Mouse (Mus musculus) adrenal gland, postnatal 14 days (tissue): Measurements from ENCODE around the gene Kif12. TPM values are rescaled to one million over a fixed set of nuclear protein-coding genes. Genes with fewer than 3 reads are reported as not detected.

Experiments
- DNase-seq: peaks from one replicate; pipeline ENCODE4 v3.0.0; 2021; ENCODE audit warnings: mixed read lengths
- long read RNA-seq, 2 experiments: library from polyadenylated mRNA; stranded (forward); transcript quantifications; one replicate each; pipeline ENCODE4 v2.0.0; 2021
- total RNA-seq: library from RNA; stranded (reverse); gene quantifications from 2 replicates; pipeline ENCODE4 v1.2.3, GENCODE M21; 2021

Kif12 gene
- not detected in 2 replicates for total RNA-seq
- long read RNA-seq, experiment 1, result 0 reads
- long read RNA-seq, experiment 2, result 0 reads

DNA sequence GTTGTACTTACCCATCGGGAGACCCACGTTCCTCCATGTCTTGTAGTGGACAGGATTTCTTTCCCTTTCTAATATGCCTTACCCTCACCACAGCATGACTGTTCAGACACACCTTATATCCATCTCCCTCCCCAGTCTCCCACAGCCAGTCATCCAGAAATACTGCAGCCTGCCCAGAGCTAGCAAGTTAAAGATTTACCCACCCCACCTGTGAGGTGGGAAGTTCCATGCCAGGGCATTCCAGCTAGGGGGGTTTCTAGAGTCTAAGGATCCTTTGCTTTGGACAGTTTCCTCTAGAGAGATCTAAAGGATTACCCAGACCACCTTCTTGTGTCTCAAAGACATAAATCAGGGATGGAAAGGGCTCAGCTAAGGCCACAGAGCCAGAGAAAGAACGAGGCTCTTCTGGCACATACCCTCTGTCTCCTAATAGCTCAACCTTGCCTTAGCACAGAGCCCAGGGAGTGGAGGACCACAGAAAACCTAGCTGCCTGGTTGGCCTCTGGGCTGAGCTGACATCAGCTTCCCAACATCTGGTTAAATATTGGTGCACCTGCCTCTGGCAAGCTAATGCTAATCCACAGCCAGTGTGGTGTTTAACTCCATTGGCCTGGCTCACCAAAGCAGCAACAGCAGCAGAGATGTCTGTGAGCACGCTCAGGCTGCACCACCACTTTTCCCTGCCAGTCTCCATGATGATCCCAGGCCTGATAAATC lies at the start of gene Kif12:
Kif12 (minus strand) TSS at position 163 of the 717 bp plus-strand sequence.
- no peak for DNase-seq

DNA sequence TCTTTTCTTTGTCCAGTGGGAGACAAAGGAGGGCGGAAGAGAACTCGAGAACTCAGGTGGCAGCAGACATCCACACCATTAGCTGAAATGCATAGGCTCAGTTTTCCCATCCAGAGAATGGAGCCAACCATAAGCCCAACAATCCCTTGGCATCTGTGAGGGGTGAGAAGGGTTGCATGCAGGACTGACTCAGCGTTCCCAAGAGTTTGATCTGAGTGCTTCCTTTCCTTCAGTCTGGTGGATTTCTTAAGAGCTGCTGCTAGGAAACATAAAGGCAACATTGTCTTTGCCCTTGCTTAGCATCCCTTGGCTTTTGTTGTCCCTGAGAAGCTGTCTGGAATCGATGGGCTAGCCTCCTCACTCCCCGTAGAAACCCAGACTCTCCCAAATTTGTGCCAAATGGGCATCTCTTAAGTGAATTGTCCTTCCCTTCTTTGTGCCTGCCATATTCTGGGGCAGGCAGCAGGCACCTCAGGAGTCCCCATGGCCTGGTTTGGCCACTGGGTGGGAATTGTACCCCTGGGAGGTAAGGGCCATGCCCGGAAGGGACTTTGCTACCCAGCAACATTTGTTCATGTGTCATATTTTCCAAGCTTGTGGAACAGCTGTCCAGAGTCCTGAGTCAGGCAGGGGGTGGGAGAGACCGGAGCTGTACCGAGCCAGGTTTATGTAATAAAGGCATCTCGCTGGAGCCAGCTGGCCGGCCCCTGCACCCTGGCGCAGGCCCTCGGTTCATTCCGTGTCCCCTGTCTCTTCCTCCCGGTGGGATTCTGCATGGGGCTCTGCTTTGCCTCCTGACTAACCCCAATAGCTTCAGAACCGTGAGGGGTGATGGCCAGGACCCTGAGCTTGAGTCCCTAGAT lies 49.4 kb upstream of the Kif12 start:
- peak; percentile 60 for DNase-seq

DNA sequence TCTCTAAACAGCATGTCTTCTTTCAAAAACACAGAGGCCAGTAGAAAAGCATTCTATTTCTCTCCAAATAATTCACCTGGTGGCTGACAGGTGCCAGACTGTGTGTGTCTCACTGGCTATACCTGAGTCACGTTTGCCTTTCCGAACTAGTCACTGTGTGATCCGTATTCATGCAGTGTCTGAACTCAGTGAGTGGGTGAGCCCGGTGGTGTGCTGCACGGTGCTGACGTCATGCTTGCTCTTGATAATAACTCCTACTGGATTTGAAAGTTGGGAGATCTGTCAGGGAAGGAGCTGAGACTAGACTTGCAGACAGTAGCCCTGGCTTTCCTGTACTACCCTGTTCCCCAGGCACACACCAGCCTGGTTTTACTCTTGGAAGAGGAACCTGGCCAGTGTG lies 47.7 kb upstream of the Kif12 start:
- DNase-seq, result no peak

DNA sequence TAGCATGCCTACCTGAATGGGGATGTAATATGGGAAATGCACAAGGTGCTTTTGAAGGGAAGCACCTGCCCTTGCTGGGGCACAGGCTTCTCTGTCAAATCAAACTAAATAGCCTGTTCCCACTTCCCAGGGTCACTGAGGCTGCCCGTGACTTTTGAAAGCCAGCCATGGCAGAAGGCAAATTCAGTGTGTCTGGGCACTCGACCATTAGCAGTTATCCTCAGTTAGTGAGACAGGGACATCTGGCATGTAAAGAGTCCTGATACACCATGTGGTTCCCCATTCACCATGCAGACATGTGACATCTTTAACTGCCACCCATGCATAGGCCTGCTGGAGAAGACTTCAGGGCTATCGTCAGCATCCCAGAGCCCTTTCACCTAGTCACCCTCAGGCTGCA lies 47.1 kb upstream of the Kif12 start:
- DNase-seq, result no peak

DNA sequence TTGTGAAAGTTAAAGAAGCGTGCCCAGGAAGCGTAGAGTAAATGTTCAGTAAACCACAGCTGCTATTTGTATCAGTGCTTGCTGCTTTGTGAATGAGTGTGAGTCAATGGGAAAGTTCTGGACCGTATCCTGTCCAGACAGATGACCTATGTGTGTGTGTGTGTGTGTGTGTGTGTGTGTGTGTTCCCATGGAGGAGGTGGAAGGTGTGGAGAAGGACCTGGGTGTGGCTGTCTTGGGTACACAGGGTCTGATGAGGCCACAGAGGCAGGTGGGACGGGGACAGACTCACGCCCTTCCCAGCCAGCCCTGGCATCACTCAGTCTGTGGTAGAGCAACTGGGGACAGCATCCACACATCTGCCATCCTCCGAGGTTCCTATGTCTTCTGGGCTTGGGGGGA lies 45.6 kb upstream of the Kif12 start:
- DNase-seq, result no peak

DNA sequence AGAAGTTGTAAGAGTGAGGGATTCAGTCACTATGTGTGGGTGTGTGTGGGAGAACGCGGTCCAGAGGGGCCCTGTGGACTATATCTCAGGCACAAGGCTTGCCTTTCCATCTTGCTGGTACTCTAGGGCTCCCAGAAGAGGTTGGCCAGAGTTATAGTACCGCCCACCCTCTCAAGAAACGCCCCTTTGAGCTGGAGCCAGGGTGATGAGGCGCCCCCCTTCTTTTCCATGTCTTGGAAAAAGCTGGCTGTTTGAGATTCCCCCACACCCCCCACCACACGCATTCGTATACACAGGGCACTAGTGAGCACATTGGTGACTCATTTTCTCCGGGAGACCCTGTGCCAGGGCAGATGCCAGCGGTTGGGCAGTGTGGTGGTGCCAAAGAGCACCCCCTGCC lies 44.6 kb upstream of the Kif12 start:
- DNase-seq, result no peak

DNA sequence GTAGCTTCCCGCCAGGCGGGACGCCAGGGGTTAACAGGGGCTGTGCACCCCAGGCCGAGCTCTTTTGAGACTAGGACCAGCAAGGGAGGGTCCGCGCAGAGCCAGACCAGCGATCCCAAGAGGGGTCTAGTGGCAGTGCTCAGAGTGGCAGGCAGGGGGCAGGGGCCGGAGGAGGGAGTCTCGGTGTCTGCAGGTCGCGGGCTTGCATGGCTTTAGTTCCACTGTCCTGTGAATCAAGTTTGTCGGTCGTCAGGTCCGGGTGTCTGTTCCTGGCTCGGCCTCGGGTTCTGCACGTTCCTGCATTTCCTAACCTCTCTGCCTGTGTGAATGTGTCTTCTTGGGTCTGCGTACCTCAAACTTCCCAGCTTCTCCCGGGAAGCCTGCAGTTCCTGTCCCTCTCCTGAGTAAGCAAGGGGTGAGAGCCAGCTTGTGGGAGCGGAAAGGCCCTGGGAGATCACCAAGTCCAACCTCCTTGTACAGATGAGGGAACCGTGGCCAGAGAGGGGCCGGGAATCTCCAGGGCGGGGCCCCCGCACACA lies 44.1 kb upstream of the Kif12 start:
- DNase-seq, result peak; percentile 78

DNA sequence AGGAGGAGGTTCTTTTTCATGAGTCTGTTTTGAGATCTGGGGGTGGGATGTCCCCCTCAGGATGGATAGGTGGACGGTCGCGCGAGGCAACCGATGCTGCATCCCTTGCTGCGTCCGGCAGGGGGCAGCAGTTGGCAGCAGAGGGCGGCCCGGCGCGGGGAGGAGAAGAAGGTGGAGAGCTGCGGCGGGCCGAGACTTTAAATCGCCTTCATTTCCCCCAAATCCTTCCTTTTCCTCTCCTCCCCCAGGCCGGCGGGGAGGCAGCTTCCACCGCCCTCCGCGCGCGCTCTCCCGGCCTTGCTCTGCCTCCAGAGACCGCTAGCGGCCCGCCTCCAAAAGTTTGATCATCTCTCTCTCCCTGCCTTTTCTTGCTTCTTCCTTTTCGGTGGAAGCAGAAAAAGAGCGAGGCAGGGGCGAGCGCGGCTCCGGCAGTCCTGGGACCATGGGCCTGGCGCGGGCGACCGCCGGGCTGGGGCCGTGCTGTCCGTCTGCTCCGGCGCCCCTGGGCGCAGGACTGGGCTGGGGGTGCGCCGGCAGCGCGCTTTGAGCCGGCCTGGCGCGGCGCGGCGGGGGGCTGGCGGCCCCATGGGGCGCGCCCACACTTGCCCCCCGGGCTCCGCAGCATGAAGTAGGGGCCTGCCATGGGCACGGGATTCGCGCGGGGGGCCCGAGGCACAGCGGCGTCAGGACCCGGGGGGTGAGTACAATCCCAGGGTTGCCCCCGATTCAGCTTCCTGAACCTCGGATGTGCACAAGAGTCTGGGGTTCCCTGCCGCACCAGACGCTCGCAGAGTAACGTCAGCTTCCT lies 43.5 kb upstream of the Kif12 start:
- peak; percentile 88 for DNase-seq

DNA sequence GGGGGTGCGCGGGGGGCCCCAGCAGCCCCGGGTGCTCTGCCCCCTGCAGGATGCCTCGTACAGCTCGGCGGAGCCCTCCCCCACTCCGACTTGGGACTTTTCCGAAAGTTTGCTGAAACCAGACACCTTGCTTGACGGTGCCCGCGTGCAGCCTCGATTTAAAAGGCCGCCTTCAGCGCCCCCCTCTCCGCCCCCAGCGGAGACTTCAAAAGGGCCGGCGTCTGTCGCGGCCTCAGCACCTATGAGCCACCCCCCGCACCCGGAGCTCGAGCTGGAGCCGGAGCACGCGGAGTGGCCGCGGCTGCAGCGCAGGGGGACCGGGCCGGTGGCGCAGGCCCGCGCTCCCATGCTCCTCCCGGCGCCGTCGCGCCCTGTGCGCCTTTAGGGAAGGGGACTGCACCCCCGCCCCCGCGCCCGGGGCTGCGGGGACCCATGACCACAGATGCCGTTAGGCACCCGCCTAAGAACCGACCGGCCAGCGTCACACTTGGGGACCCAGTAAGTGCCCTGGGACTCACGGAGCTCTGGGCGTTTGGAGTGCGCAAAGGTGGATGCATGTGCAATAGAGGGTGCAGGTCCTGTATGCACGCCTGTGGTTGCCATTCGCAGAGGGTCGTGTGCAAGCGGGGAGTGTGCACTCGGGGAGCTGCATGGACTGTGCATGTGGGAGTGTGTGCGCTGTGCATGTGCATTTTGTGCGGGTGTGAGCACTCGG lies 42.1 kb upstream of the Kif12 start, which contains the start of gene Col27a1:
Col27a1 (plus strand) TSS at position 98 of the 715 bp plus-strand sequence.
- DNase-seq, result peak; percentile 57

DNA sequence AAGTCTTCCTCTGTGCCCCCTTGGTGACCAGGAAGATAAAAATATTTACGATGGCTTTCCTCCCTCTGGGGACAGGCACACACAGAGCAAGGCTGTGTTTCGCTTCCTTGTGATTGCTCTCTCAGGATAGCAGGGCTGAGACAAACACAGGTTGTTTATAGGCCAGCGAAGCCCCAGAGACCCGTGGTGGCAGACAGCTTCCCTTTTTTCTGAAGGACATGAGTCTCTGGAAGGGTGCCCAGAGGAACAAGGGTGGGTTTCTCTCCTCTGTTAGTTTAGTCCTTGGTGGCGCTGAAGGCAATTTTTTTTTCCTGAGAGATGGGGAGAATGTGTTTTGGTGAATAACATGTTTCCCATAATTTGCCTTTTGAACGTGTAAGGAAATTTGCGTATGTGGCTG lies 33.7 kb upstream of the Kif12 start:
- no peak for DNase-seq

DNA sequence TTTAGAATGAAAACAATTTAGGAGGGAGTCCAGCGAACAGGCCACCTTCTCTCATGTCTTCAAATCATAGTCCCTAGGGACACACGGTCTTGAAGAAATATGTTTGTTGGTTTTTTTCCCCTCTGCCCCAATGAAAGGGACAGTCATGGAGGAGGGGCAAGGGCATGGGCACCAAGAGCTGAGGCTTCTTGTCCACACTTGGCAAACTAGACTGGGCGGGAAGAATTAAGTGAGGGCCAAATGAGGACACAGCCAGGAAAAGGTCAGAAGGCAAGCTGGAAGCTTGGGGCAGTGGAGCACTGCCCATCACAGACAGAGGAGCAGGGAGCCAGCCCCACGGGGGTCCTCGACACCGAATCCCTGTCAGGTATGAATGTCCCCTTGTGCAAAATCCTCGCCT lies 31.9 kb upstream of the Kif12 start:
- DNase-seq, result peak; percentile 50

DNA sequence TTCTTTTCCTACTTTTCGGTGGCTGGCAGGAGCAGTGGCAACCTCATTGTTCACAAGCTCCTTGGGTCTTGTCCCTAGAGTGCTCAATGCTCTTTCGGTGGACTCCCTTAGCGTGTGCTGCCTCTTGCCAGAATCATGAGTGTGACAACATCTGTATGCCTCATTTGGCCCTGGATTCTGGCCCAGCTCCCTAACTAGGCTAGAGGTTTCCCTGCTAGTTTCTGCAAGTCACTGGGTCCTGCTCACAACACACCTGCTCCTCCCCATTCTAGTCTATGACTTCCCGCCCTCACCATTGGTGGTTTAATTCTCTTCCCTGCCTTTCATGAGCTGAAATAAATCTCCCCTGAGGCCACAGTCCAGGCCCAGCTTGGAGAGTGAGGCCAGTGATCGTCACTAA lies 27.4 kb upstream of the Kif12 start:
- peak; percentile 70 for DNase-seq

DNA sequence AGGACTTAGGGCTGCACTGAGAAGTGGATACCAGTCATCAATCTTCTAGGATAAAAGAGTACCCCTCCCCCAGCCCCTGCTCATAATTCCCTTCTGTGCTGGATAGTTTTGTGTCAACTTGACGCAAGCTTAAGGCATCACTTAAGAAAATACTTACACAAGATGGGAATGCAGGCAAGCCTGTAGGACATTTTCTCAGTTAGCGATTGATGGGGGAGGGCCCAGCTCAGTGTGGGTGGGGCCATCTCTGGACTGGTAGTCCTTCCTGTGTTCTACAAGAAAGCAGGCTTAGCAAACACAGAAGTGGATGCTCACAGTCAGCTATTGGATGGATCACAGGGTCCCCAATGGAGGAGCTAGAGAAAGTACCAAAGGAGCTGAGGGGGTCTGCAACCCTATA lies 22.4 kb upstream of the Kif12 start:
- DNase-seq, result no peak

DNA sequence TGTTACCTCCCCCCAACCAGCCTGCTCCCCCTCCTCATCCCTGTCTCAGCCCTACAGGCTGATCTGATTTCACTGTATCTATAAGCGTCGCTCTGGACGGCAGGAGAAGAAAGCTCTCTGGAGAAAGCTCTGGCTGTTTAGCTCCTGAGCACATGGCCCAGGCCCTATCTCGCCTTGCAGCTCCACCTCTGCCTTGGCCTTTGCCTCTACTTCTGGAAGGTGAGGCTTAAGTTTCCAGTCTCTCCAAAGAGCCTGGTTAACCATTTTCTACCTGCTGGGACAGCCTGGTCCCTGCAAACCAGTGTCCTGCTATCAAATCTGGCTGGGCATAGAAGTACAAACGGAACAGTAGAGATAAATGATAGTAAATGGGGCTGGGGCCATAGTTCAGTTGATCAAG lies 19.7 kb upstream of the Kif12 start:
- DNase-seq, result no peak

DNA sequence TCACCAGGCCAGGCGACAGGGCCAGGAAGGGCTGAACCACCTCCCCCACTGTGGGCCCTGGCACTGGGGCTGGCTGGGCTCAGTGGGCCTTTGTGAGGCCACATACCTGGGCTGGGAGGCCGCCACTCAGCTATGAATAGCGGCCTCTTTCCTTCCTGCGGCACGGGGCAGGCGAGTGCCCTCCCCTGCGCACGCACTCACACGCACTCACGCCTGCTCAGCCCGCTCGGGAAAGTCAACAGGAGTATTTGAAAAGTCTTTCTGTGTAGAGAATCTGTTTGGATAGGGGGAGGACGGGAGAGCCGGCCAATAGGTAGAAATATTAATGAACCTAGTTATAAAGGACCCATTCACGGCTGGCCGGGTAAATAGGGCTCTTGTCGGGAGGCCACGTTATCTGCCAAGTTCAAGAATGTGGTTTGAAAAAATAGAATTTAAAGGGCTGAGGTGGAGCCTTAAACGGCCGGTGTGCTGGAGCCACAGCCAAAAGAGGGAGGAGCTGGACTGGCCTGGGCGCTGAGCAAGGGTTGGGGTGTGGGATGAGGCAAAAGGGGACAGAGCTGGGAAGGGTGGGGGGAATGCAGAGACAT lies 14.4 kb upstream of the Kif12 start:
- no peak for DNase-seq

DNA sequence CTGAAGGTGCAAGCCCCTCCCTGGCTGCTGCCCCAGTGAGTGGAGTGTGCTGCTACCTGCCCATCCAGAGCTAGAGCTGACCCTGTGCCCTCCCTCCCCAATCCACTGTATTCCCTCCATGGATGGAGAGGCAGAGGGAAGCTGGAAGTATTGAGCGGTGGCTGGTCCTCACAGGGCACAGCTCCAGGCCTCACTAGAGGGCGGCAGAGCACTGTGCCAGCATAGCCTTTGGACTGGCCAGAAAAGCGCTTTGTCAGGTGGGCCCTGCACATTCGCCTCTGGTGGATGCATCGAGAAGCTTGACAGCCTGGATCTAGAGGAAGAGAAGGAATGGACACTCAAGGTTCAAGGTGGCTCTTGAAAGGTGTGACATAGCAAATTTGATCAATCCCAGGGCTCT lies 9.6 kb upstream of the Kif12 start:
- DNase-seq, result peak; percentile 71

DNA sequence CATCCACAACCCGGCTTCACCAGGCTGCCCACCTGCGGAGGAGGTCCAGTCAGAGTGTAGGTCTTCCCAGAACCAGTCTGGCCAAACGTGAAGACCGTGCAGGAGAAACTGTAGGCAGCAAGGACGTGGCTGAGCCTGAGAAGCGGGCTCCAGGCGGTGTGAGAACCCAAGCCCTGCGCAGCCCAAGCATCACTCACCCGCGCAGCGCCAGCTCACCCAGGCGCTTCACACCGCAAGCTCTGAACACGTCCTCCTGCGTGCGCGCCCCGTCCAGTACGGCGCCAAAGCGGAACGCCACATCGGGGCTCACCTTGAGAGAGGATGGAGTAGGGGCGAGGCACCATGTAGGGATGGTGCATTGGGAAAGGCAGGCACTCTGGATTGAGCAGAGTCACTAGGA lies 809 bp downstream of the Kif12 start:
- DNase-seq, result no peak

DNA sequence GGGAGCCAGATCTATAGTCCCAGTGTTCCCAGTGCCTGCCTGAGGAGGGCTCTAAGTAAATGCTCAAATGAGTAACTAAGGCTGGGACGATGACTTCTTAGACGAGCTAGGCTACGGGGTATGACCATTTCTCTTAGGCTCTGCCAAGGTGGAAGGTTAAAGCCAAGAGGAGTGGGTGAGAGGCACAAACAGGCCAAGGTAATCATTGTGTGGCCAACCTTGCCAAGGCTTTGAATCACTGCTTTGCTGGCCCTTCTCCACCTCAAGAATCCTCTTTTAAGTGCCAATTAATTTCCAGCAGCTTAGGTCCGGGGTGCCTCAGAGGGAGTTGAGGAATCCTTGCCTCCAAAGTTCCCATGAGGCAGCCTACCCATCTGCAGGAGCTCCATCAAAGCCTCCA lies 1.9 kb downstream of the Kif12 start:
- no peak for DNase-seq

DNA sequence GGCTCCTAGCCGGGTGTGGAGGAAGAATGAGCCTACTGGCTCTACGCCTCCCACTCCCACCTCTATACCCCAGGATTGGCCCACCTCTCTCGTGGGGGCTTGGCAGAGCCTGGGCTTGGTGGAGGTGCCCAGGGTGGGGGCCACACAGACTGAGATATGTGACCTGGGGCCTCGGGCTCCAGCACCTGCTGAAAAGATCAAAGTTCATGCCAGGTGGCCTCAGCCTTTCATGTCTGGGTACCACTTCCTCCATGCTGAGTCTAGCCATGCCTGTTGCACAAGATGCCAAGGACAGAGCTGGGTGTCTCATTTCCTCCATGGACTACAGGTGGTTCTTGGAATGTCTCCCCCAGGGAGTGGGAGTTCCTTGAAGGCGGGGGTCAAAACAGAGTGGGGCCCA lies 5.6 kb downstream of the Kif12 start:
- no peak for DNase-seq

DNA sequence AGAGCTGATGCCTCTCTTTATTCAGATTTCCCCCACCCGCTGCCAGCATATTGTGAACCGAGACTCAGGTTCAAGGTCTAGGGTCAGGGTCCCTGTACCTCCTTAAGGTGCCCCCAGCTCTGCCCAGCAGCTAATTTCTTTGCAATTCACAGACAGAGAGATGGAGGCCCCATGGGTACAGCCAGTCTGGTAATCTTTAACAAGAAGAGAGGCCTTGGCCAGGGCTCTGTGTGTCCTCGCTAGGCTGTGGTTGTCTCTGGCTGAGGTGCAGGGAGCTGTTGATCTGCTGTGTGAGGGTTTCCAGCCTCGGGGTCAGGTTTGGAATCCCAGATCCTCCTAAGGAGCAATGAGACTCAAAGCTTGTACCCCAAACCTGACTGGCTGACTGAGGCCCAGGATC lies 6.3 kb downstream of the Kif12 start:
- no peak for DNase-seq

DNA sequence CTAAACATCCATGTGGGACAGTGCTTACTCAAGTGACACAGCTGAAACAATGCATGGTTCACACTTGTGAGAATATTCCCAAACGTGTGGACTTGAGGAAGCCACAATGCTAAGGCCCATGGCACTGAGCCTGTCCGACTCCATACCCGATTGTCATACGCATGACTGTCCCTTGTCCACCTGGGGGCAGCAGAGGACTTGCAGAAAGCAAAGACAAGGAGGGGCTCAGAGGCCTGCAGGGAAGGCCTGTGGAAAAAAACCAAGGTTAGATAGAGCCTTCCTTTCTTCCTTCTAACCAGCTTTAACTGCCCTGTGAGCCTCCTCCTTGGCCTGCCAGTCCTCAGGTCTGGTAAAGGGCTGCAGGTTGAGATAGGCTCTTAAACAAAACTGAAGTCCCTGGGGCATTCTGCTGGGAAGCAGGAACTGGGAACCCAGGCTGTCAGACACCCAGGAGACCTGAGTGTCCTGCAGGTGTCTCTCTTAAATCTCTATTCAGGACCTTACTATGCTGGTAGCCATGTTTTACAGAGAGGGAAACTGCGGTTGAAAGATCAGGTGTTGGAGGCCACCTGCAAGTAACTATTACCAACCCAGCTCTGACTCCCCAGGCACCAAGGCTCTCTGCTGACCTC lies 12.9 kb downstream of the Kif12 start:
- DNase-seq, result peak; percentile 95
